Mouse (Mus musculus) neural tube, embryonic 15.5 days (tissue): Measurements from ENCODE around the gene Ppp1r26. TPM values are rescaled to one million over a fixed set of nuclear protein-coding genes. Genes with fewer than 3 reads are reported as not detected.
"Not testable (repeated sequence)": the region's sequence is repeated elsewhere in the genome, so short reads cannot be mapped to it uniquely, and the experiment has no call there.

ENCODE experiments used
- ATAC-seq: fragments of 200-750 bp; cut with Nextera tagmentation; 2 replicates; pipeline ENCODE4 v1.8.0; 2017; ENCODE audit warnings: mild to moderate bottlenecking, moderate TSS enrichment, moderate library complexity; ENCODE audit not compliant: low FRiP score
- H3K27ac ChIP-seq: fragments of 300-500 bp; sonication (generic); replicated peaks from 2 replicates; pipeline ENCODE4 v1.5.1; 2015; ENCODE audit warnings: mild to moderate bottlenecking, inconsistent platforms
- H3K27me3 ChIP-seq: fragments of 300-500 bp; sonication (generic); replicated peaks from 2 replicates; pipeline ENCODE4 v1.6.1; 2015; ENCODE audit warnings: inconsistent platforms
- H3K36me3 ChIP-seq: fragments of 300-500 bp; sonication (generic); 2 replicates; pipeline ENCODE4 v1.6.1; 2015; ENCODE audit warnings: inconsistent platforms
- H3K4me1 ChIP-seq: fragments of 300-500 bp; sonication (generic); 2 replicates; pipeline ENCODE4 v1.6.1; 2015; ENCODE audit warnings: inconsistent platforms
- H3K4me2 ChIP-seq: fragments of 300-500 bp; sonication (generic); 2 replicates; pipeline ENCODE4 v1.6.1; 2015; ENCODE audit warnings: inconsistent platforms, mild to moderate bottlenecking, moderate library complexity
- H3K4me3 ChIP-seq: fragments of 300-500 bp; sonication (generic); replicated peaks from 2 replicates; pipeline ENCODE4 v1.5.1; 2015; ENCODE audit warnings: mild to moderate bottlenecking, inconsistent platforms
- H3K9ac ChIP-seq: fragments of 300-500 bp; sonication (generic); replicated peaks from 2 replicates; pipeline ENCODE4 v1.6.1; 2015; ENCODE audit warnings: mild to moderate bottlenecking, inconsistent platforms
- H3K9me3 ChIP-seq: fragments of 300-500 bp; sonication (generic); replicated peaks from 2 replicates; pipeline ENCODE4 v1.6.1; 2016; ENCODE audit warnings: inconsistent platforms
- WGBS: fragments of 180-500 bp; shearing (Covaris S2); methylation state at CpG from one replicate; pipeline ENCODE4 v1.1.7; 2015; ENCODE audit warnings: mixed read lengths; 5-methylcytosine and 5-hydroxymethylcytosine counted together
- polyA plus RNA-seq: library from polyadenylated mRNA; unstranded; fragments of >200 nt; fragmentation: Nextera tagmentation; extraction: Ambion mirVana; gene quantifications from 2 replicates; pipeline ENCODE4 v1.2.1, GENCODE M21; 2015

Ppp1r26 gene
- polyA plus RNA-seq, 1 experiment from 2014 or later = 13.9 TPM

- ATAC-seq = no peak
- Histone ChIP-seq H3K4me1 (peaks cover 25% of the 10 kb centered on the region), H3K4me3 (no peak overlapping the region), H3K36me3 (peaks cover 43% of the 10 kb centered on the region), H3K9me3 (peaks cover 8% of the 10 kb centered on the region; the same call in 1 of the 2 replicates), H3K27me3 (no peaks in the 10 kb centered on the region), H3K9ac (no peak overlapping the region), H3K27ac (no peak overlapping the region), H3K4me2 (no peak overlapping the region)
- WGBS = 92% methylated on average over 2 of the region's 2 CpGs
These were observed 24.0 kb downstream of the Ppp1r26 start for GRCm38 (mm10) chr2:28470591-28470990.

GRCm38 (mm10) chr2:28472011-28472410 is 25.4 kb downstream of the Ppp1r26 start:
- not testable (repeated sequence) for H3K9me3 ChIP-seq, H3K27ac ChIP-seq, H3K4me3 ChIP-seq, H3K27me3 ChIP-seq, H3K4me2 ChIP-seq, H3K9ac ChIP-seq, ATAC-seq
- 97% methylated on average over 8 of the region's 8 CpGs for WGBS
- peaks cover 16% of the 10 kb centered on the region for H3K4me1 ChIP-seq
- H3K36me3 ChIP-seq = peaks cover 43% of the 10 kb centered on the region

GRCm38 (mm10) chr2:28477993-28478392 is 31.4 kb downstream of the Ppp1r26 start:
- not testable (repeated sequence) for H3K4me1 ChIP-seq, H3K27me3 ChIP-seq, H3K9ac ChIP-seq, H3K36me3 ChIP-seq, ATAC-seq, H3K4me3 ChIP-seq, H3K9me3 ChIP-seq, H3K4me2 ChIP-seq, H3K27ac ChIP-seq
- 97% methylated on average over 4 of the region's 5 CpGs for WGBS

- no peak overlapping the region; the same call in 1 of the 2 replicates for H3K4me2 ChIP-seq
- H3K27ac ChIP-seq = no peak overlapping the region
- no peaks in the 10 kb centered on the region for H3K36me3 ChIP-seq
- no peak for ATAC-seq
- 83% methylated on average over 20 of the region's 20 CpGs for WGBS
- no peaks in the 10 kb centered on the region for H3K4me1 ChIP-seq
- no peak overlapping the region for H3K4me3 ChIP-seq
- no peaks in the 10 kb centered on the region for H3K27me3 ChIP-seq
- no peaks in the 10 kb centered on the region for H3K9me3 ChIP-seq
- H3K9ac ChIP-seq = no peak overlapping the region
These were observed 32.9 kb downstream of the Ppp1r26 start for GRCm38 (mm10) chr2:28479208-28480204.

- WGBS = 85% methylated on average over 2 of the region's 2 CpGs
- no peak overlapping the region for H3K4me3 ChIP-seq
- ATAC-seq = no peak
These were observed 37.3 kb downstream of the Ppp1r26 start for GRCm38 (mm10) chr2:28483861-28484260.

GRCm38 (mm10) chr2:28494521-28494920 is 47.9 kb downstream of the Ppp1r26 start:
- WGBS = 95% methylated on average over 2 of the region's 2 CpGs
- Histone ChIP-seq H3K27ac (no peak overlapping the region), H3K27me3 (no peaks in the 10 kb centered on the region), H3K36me3 (no peaks in the 10 kb centered on the region), H3K4me2 (no peak overlapping the region), H3K4me1 (no peaks in the 10 kb centered on the region), H3K4me3 (no peak overlapping the region), H3K9ac (no peak overlapping the region), H3K9me3 (no peaks in the 10 kb centered on the region)
- no peak for ATAC-seq

More at GRCm38 (mm10) chr2:28483861-28484260, 37.3 kb downstream of the Ppp1r26 start:
- Histone ChIP-seq H3K36me3 (no peaks in the 10 kb centered on the region), H3K27ac (no peak overlapping the region), H3K9ac (no peak overlapping the region), H3K9me3 (no peaks in the 10 kb centered on the region), H3K4me1 (no peaks in the 10 kb centered on the region), H3K27me3 (no peaks in the 10 kb centered on the region), H3K4me2 (no peak overlapping the region)

- 0 out of 2 replicates have a peak overlapping the region, but pooled peaks have one; percentile 3 for H3K27ac ChIP-seq
- ATAC-seq = no peak
- H3K9ac ChIP-seq = no peak overlapping the region
- no peak overlapping the region; the same call in 1 of the 2 replicates for H3K4me2 ChIP-seq
- no peaks in the 10 kb centered on the region for H3K27me3 ChIP-seq
- H3K4me1 ChIP-seq = no peaks in the 10 kb centered on the region
- 89% methylated on average over 14 of the region's 14 CpGs for WGBS
- H3K9me3 ChIP-seq = no peaks in the 10 kb centered on the region
- no peaks in the 10 kb centered on the region for H3K36me3 ChIP-seq
- H3K4me3 ChIP-seq = no peak overlapping the region
These were observed 48.7 kb downstream of the Ppp1r26 start for GRCm38 (mm10) chr2:28495207-28495756.

- ATAC-seq = no peak
- 85% methylated on average over 16 of the region's 16 CpGs for WGBS
These were observed 49.4 kb downstream of the Ppp1r26 start for GRCm38 (mm10) chr2:28495801-28496595.

GRCm38 (mm10) chr2:28496671-28497070 is 50.1 kb downstream of the Ppp1r26 start, which contains the start of gene Gbgt1:
Gene Gbgt1, plus strand, starts transcription at chr2:28496891.
- H3K36me3 ChIP-seq = no peaks in the 10 kb centered on the region
- no peak within 1 kb of the TSS for H3K27ac ChIP-seq
- no peaks in the 10 kb centered on the region for H3K27me3 ChIP-seq
- H3K9me3 ChIP-seq = no peaks in the 10 kb centered on the region
- no peak for ATAC-seq
- H3K4me1 ChIP-seq = no peaks in the 10 kb centered on the region
- no peak within 1 kb of the TSS for H3K9ac ChIP-seq
- 79% methylated on average over 5 of the region's 5 CpGs for WGBS
- no peak within 1 kb of the TSS for H3K4me3 ChIP-seq
- H3K4me2 ChIP-seq = peak within 1 kb of the TSS; percentile 22

More at GRCm38 (mm10) chr2:28495801-28496595, 49.4 kb downstream of the Ppp1r26 start:
- Histone ChIP-seq H3K4me3 (no peak overlapping the region), H3K27me3 (no peaks in the 10 kb centered on the region), H3K9ac (no peak overlapping the region), H3K9me3 (no peaks in the 10 kb centered on the region), H3K4me2 (no peak overlapping the region; the same call in 1 of the 2 replicates), H3K4me1 (no peaks in the 10 kb centered on the region), H3K27ac (0 out of 2 replicates have a peak overlapping the region, but pooled peaks have one; percentile 3), H3K36me3 (no peaks in the 10 kb centered on the region)

GRCm38 (mm10) chr2:28497561-28497960 is 51.0 kb downstream of the Ppp1r26 start:
- peak overlapping the region; percentile 22; the same call in 1 of the 2 replicates for H3K4me2 ChIP-seq
- no peaks in the 10 kb centered on the region for H3K9me3 ChIP-seq
- no peaks in the 10 kb centered on the region for H3K27me3 ChIP-seq
- no peaks in the 10 kb centered on the region for H3K4me1 ChIP-seq
- WGBS = 77% methylated on average over 5 of the region's 5 CpGs
- ATAC-seq = no peak
- H3K36me3 ChIP-seq = no peaks in the 10 kb centered on the region
- H3K4me3 ChIP-seq = no peak overlapping the region
- H3K9ac ChIP-seq = no peak overlapping the region
- no peak overlapping the region for H3K27ac ChIP-seq

- 83% methylated on average over 4 of the region's 4 CpGs for WGBS
- H3K9ac ChIP-seq = no peak overlapping the region
- ATAC-seq = no peak
- no peaks in the 10 kb centered on the region for H3K9me3 ChIP-seq
- no peaks in the 10 kb centered on the region for H3K4me1 ChIP-seq
- H3K4me3 ChIP-seq = no peak overlapping the region
- no peak overlapping the region for H3K27ac ChIP-seq
- H3K36me3 ChIP-seq = no peaks in the 10 kb centered on the region
- H3K4me2 ChIP-seq = no peak overlapping the region
- no peaks in the 10 kb centered on the region for H3K27me3 ChIP-seq
These were observed 51.8 kb downstream of the Ppp1r26 start for GRCm38 (mm10) chr2:28498431-28498830.
